Mouse (Mus musculus) heart, embryonic 14.5 days (tissue): Measurements from ENCODE around the gene Mocs2. TPM values are rescaled to one million over a fixed set of nuclear protein-coding genes. Genes with fewer than 3 reads are reported as not detected.
A peak's percentile ranks its signal among the peaks of the same experiment; 100 is the strongest.

Experiments used
- ATAC-seq: fragments of 200-750 bp; cut with Nextera tagmentation; 2 replicates; pipeline ENCODE4 v1.8.0; 2017; ENCODE audit warnings: low read depth, moderate TSS enrichment; ENCODE audit not compliant: insufficient number of reproducible peaks, insufficient read depth, low FRiP score
- H3K27ac ChIP-seq, 2 experiments: fragments of 200-500 bp in 1 of 2; fragments of 300-500 bp in 1 of 2; sonication (generic) in 1 of 2; replicated peaks in 1 of 2; 2 replicates each; pipeline ENCODE4 v1.5.1; 2012 to 2014; ENCODE audit warnings: low read depth in 2 of 2, low read length in 2 of 2, control low read depth in 1 of 2, mild to moderate bottlenecking in 1 of 2, mixed read lengths in 1 of 2; ENCODE audit not compliant: control insufficient read depth in 1 of 2, insufficient read depth in 1 of 2
- H3K27me3 ChIP-seq: fragments of 300-500 bp; sonication (generic); 2 replicates; pipeline ENCODE4 v1.6.1; 2014; ENCODE audit warnings: mild to moderate bottlenecking, low read length, control low read depth; ENCODE audit not compliant: control insufficient read depth, insufficient read depth
- H3K36me3 ChIP-seq: fragments of 300-500 bp; sonication (generic); 2 replicates; pipeline ENCODE4 v1.6.1; 2014; ENCODE audit warnings: mild to moderate bottlenecking, control low read depth, low read length, mixed read lengths; ENCODE audit not compliant: control insufficient read depth, insufficient read depth
- H3K4me1 ChIP-seq, 2 experiments: fragments of 200-500 bp in 1 of 2; fragments of 300-500 bp in 1 of 2; sonication (generic) in 1 of 2; 2 replicates each; pipeline ENCODE4 v1.6.1; 2012 to 2014; ENCODE audit warnings: low read length in 2 of 2, control low read depth in 1 of 2, mixed read lengths in 1 of 2; ENCODE audit not compliant: control insufficient read depth in 2 of 2, insufficient read depth in 2 of 2
- H3K4me2 ChIP-seq: fragments of 300-500 bp; sonication (generic); 2 replicates; pipeline ENCODE4 v1.6.1; 2014; ENCODE audit warnings: mild to moderate bottlenecking, low read length
- H3K4me3 ChIP-seq, 2 experiments: fragments of 200-500 bp in 1 of 2; fragments of 300-500 bp in 1 of 2; sonication (generic) in 1 of 2; 2 replicates each; pipeline ENCODE4 v1.5.1; 2012 to 2014; ENCODE audit warnings: low read length in 2 of 2, mild to moderate bottlenecking in 2 of 2, control low read depth in 1 of 2, low read depth in 1 of 2, moderate library complexity in 1 of 2; ENCODE audit not compliant: control insufficient read depth in 1 of 2, insufficient read depth in 1 of 2
- H3K9ac ChIP-seq: fragments of 300-500 bp; sonication (generic); 2 replicates; pipeline ENCODE4 v1.6.1; 2014; ENCODE audit warnings: mild to moderate bottlenecking, low read length
- H3K9me3 ChIP-seq: fragments of 300-500 bp; sonication (generic); 2 replicates; pipeline ENCODE4 v1.6.1; 2016; ENCODE audit warnings: low read length, control low read depth; ENCODE audit not compliant: control insufficient read depth
- WGBS: fragments of 180-500 bp; shearing (Covaris S2); extraction: QIAGEN DNeasy Blood & Tissue Kit; methylation state at CpG from one replicate; pipeline ENCODE4 v1.1.7; 2014; 5-methylcytosine and 5-hydroxymethylcytosine counted together
- polyA plus RNA-seq: library from polyadenylated mRNA; unstranded; fragments of >200 nt; fragmentation: Nextera tagmentation; extraction: Ambion mirVana; gene quantifications from 2 replicates; pipeline ENCODE4 v1.2.1, GENCODE M21; 2014

Mocs2 gene
- polyA plus RNA-seq, 1 experiment from 2014 or later, result 64.4 TPM

DNA sequence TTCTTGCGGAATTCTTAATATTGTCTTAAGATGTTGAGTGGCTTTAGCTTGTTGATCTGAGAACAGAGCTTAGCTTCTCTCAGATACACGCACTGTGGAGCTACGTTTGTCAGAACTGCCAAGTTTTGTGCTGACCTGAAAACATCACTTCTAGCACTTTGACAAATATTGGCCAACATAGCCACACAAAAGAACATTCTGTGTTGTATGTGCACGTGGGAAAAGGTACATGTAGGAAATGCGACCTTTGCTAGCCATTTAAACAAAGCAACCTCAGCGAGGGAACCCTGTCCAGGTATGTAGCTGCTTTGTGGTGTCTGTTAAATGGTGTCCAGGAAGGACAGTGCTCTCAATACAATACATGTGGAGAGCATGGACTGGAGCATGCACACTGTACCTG is 36.0 kb downstream of the Mocs2 start:
- no peak overlapping the region for H3K4me2 ChIP-seq
- H3K4me1 ChIP-seq, result no peaks in the 10 kb centered on the region
- no peak overlapping the region for H3K9ac ChIP-seq
- no peak for ATAC-seq
- H3K9me3 ChIP-seq, result no peaks in the 10 kb centered on the region
- H3K4me3 ChIP-seq, result no peak overlapping the region
- H3K27me3 ChIP-seq, result no peaks in the 10 kb centered on the region
- no peak overlapping the region for H3K27ac ChIP-seq
- 85% methylated on average over 6 of the region's 6 CpGs for WGBS
- no peaks in the 10 kb centered on the region for H3K36me3 ChIP-seq

DNA sequence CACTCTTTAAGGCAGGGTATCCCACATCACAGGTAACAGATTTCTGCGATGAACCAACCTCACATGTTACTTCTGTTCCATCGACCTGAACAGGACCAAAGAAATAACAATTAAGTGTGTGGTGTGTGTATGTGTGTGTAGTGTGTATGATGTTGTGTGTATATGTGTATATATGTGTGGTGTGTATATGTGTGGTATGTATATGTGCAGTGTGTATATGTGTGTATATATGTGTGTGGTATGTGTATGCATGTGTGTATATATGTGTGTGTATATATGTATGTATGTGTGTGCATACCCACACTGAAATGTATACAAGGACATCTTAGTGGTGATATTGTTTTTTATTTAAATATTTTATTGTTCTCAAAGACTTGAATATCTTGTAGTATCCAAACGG is 36.4 kb downstream of the Mocs2 start:
- no peak overlapping the region for H3K27ac ChIP-seq
- no peak overlapping the region for H3K4me2 ChIP-seq
- no peaks in the 10 kb centered on the region for H3K4me1 ChIP-seq
- no peaks in the 10 kb centered on the region for H3K36me3 ChIP-seq
- H3K9me3 ChIP-seq, result no peaks in the 10 kb centered on the region
- no peak for ATAC-seq
- 87% methylated on average over 3 of the region's 3 CpGs for WGBS
- no peak overlapping the region for H3K4me3 ChIP-seq
- no peak overlapping the region for H3K9ac ChIP-seq
- H3K27me3 ChIP-seq, result no peaks in the 10 kb centered on the region

DNA sequence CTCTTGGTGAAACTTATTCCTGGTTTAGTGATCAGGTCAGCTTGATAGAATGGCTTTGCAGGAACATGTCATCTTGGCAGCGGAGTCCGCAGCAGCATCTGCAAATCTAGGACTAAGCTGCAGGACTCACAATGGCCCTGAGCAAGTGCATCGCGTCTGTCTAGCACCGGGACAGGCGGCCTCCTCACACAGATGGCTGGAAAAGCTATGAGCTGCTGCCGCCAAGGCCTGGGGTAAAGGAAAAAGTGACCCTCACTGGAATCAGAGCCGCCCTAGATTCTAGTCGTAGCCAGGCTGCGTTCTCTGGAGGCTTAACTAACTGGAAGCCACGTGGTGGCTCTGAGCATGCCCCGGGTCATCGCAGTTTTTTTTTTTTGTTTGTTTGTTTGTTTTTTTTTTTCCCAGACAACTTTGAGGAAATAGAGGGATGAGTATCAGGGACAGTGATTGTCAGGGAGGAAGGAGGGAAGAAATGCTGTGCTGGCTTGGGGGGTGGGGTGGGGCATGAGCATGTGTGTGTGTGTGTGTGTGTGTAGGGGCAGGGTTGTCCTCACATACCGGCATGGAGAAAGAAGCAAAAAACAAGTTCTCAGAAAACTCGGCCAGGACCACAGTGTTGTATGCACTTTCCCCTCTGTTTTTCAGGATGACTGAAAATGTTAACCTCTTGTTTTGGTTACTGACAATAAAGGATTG is 37.7 kb downstream of the Mocs2 start:
- no peak overlapping the region for H3K27ac ChIP-seq
- peak overlapping the region in 1 of 2 experiments; percentile 4; a peak in 1 of 4 replicates for H3K4me3 ChIP-seq

DNA sequence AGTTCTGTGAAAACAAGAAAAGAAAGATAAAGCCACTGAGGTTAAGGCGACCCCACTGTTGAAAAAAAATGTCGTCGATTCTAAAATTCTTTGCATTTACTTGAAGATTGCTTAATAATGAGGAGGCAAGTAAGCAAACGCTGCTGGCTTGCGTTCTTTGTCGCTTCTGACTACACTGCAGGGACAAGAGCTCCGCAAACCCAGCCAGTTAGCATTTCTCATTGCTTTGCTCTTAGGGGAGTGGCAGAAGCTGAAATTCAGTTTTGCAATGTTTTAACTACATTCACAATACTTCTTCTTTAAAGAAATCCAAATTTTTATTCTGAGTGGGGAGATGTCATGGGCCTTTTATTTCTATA is 38.2 kb downstream of the Mocs2 start:
- 52% methylated on average over 7 of the region's 7 CpGs for WGBS
- no peaks in the 10 kb centered on the region for H3K4me1 ChIP-seq
- H3K4me3 ChIP-seq, result no peak overlapping the region; a peak in 1 of 4 replicates
- no peaks in the 10 kb centered on the region for H3K9me3 ChIP-seq
- no peaks in the 10 kb centered on the region for H3K27me3 ChIP-seq
- no peaks in the 10 kb centered on the region for H3K36me3 ChIP-seq
- peak overlapping the region; percentile 48 for H3K4me2 ChIP-seq
- no peak overlapping the region for H3K27ac ChIP-seq
- no peak overlapping the region for H3K9ac ChIP-seq
- no peak for ATAC-seq

More for the DNA sequence above, 37.7 kb downstream of the Mocs2 start:
- H3K9ac ChIP-seq, result peak overlapping the region; percentile 51; the same call in 1 of the 2 replicates
- H3K4me2 ChIP-seq, result peak overlapping the region; percentile 48
- no peaks in the 10 kb centered on the region for H3K27me3 ChIP-seq
- no peaks in the 10 kb centered on the region for H3K9me3 ChIP-seq
- H3K4me1 ChIP-seq, result no peaks in the 10 kb centered on the region
- no peaks in the 10 kb centered on the region for H3K36me3 ChIP-seq
- no peak for ATAC-seq
- WGBS, result 17% methylated on average over 15 of the region's 15 CpGs

DNA sequence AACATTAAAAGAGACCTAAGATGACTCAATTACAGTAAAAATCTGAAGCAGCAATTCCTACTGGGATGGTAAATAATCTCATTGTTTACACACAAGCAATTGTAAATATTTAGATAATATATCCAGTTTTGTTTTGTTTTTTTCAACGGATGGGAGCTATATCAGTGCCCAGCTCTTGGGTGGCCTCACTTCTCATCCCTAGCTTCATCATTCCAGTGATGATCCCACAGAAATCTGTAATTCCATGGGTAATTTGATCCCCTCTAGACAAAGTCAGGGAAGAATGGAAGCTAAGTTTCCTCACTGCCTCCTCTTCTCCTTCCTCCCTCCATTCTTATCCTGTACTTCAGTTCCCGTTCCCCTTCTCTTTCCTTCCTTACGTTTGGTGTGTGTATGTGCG is 39.5 kb downstream of the Mocs2 start:
- H3K36me3 ChIP-seq, result no peaks in the 10 kb centered on the region
- H3K9me3 ChIP-seq, result no peaks in the 10 kb centered on the region
- no peak overlapping the region for H3K9ac ChIP-seq
- no peak overlapping the region for H3K4me3 ChIP-seq
- no peak overlapping the region for H3K27ac ChIP-seq
- ATAC-seq, result no peak
- WGBS, result 89% methylated on average over 4 of the region's 4 CpGs
- H3K4me2 ChIP-seq, result no peak overlapping the region
- H3K4me1 ChIP-seq, result no peaks in the 10 kb centered on the region
- H3K27me3 ChIP-seq, result no peaks in the 10 kb centered on the region

DNA sequence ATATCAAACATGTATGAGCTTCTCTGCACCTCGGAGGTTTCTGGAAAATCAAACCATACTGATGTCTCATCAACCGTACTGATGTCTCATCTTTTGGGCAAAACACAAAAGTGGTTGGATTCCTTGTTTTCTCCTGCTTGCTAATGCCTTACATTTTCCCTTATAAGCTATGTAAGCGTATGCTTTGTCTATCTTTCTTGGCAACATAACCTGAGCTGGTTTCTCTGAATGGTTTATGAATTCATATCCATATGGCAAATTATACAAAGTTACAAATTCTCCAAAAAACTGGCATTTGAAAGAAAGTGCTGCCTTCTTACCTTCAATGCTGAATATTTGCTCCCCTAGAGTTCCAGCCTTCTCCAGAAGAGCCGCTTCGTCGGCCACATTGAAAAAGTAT is 56.7 kb downstream of the Mocs2 start:
- ATAC-seq, result no peak
- no peak overlapping the region for H3K9ac ChIP-seq
- H3K27ac ChIP-seq, result no peak overlapping the region
- no peaks in the 10 kb centered on the region for H3K4me1 ChIP-seq
- H3K4me2 ChIP-seq, result no peak overlapping the region
- no peak overlapping the region for H3K4me3 ChIP-seq
- WGBS, result 92% methylated on average over 6 of the region's 6 CpGs
- H3K9me3 ChIP-seq, result no peaks in the 10 kb centered on the region
- H3K27me3 ChIP-seq, result no peaks in the 10 kb centered on the region
- no peaks in the 10 kb centered on the region for H3K36me3 ChIP-seq

DNA sequence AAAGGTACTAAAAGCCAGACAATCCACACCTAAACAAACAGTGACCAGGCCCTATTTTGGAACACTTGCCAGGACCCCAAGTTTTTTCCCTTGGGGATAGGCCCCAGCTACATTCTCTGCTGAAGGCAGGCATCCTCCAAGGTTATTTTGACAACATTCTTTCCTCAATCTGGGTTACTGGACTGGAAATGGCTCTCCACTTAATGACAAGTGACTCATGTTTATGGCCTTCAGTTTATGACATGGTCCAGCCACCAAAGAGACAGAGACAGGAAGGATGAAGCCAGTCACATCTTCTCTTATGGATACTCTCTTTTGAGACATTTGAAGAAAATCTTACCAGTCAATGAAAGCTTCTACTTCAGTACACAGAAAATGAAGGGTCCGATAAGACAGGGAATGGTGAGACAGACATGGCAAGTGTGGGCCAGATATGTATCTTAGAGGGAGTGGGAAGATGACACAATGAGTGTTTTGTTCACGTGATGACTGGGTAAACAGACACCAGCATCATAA is 58.0 kb downstream of the Mocs2 start:
- H3K4me1 ChIP-seq, result no peaks in the 10 kb centered on the region
- ATAC-seq, result no peak
- no peaks in the 10 kb centered on the region for H3K9me3 ChIP-seq
- H3K27ac ChIP-seq, result no peak overlapping the region
- 75% methylated on average over 2 of the region's 2 CpGs for WGBS
- no peak overlapping the region for H3K4me3 ChIP-seq
- H3K4me2 ChIP-seq, result no peak overlapping the region
- no peaks in the 10 kb centered on the region for H3K36me3 ChIP-seq
- H3K9ac ChIP-seq, result no peak overlapping the region
- H3K27me3 ChIP-seq, result no peaks in the 10 kb centered on the region

DNA sequence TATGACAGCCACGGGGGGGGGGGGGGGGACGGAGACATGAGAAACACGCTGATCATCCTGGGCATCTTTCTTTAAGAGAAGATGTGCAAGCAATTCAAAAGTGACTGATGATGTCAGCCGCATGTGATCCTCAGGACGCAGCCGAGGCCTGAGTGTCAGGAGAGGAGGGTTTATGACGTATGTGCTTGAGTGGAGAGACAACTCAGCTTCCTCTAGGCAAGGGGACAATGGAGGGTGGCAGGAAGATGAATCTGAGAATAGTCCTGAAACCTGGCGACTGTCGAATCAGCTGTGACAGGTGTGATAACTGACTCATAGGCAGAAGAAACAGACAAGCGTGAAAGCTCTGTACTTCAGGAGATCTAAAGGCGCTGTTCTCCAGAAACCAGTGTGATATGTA is 60.6 kb downstream of the Mocs2 start:
- Histone ChIP-seq H3K9me3 (no peaks in the 10 kb centered on the region), H3K4me2 (no peak overlapping the region), H3K27me3 (no peaks in the 10 kb centered on the region), H3K9ac (no peak overlapping the region), H3K4me3 (no peak overlapping the region), H3K36me3 (no peaks in the 10 kb centered on the region), H3K4me1 (no peaks in the 10 kb centered on the region), H3K27ac (no peak overlapping the region)
- ATAC-seq, result no peak
- WGBS, result 67% methylated on average over 11 of the region's 11 CpGs
